Mouse (Mus musculus): Measurements from ENCODE around the gene Mylk2. TPM values are rescaled to one million over a fixed set of nuclear protein-coding genes. Genes with fewer than 3 reads are reported as not detected.

Gene Mylk2
- total RNA-seq (2014; fragmentation: Nextera tagmentation) (not detected in 2 replicates), total RNA-seq (2017) (not detected in 2 replicates)

DNA sequence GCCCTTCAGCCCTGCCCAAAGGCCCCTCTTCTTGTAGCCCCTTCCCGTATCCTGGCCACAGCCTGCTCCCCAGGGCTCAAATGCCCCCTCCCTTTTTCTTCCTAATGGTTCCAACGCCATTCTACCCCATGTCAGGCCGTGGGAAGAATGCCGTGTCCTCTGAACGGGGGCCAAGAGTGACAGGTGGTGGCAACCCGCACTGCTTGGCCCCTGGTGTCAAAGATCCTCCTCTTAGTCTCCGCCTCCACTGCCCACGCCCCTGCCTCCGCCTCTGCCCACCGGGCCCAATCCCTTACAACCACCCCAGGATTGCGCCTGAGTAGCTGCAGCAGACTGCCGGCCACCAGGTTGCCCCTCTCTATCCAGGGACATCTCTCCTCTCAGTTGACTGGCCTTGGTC, at the start of gene Mylk2:
TSS of gene Mylk2 (plus strand) at position 322 of the 400 bp plus-strand sequence.
- peak; percentile 26; the same call in 1 of the 2 replicates for ATAC-seq (replicated peaks; ENCODE audit: poor library complexity, severe bottlenecking)

DNA sequence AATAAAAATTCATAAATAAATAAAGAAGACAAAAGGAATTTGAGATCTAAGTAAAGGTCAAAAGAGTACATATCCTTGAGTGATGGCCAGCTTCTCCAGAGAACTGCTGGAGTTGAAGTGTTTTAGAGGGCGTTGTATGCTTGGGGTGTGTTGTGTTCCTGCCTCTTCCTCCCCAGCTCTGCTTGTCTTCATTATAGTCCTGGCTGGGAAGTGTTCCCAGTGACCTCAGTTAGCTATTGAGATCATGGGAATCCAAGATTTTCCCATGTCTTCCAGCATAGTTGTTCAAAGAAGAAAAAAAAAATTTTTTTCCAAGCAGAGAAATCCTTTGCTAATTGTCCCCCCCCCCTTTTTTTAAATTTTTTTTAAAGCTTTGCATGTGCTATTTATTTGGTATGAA, 49.3 kb upstream of the Mylk2 start:
- ATAC-seq (replicated peaks; ENCODE audit: poor library complexity, severe bottlenecking) = no peak

DNA sequence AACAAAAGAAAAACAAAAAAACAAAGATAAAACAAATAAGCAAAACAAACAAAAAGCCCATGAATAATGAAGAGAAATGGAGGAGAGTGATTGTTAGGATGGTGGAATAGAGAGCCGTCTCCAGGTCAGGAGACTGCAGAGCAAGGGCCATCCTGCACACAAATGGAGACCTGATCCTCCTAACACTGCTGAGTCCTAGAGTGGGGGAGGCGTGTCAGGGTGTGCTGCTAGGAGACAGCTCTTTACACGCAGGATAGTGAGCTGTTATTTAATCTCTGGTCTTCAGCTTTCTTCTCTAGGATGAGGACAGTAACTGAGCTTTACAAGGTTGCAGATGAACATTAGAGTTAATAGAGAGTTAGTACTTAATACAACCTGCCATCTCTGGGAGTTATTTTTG, 48.5 kb upstream of the Mylk2 start:
- no peak for ATAC-seq (replicated peaks; ENCODE audit: poor library complexity, severe bottlenecking)

DNA sequence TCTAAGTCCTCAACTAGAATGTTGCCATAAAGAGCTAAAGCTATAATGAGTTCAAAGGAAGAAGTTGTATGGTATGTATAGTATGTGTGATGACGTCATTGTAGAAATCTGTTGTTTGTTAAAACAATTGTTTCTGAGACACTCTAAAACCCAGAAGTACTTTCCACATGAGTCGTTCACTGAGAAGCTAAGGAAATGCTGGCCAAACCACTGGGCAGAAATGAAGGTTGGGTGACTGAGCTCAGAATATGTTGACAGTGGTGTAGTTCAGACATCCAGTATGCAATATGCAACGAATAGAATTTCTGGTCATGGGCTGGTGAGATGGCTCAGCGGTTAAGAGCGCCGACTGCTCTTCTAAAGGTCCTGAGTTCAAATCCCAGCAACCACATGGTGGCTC, 47.8 kb upstream of the Mylk2 start:
- ATAC-seq (replicated peaks; ENCODE audit: poor library complexity, severe bottlenecking) = no peak

DNA sequence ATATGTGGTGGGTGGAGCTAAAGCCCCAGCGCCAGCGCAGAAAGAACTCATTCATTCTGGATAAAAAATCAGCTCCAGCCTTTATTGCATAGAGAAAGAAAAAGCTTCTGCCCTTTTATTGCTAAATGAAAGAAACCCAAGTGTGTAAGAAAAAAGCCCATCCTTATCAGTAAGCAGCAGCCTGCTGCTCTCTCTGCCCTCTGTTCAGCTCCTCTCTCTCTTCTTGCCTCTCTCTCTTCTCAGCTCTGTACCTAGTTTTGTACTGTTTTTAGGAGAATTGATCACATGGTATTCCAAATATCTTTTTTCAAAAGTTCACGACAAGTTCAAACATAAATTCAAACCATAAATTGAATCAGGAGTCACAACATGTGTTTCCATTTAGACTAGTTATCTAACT, 32.9 kb upstream of the Mylk2 start:
- ATAC-seq (replicated peaks; ENCODE audit: poor library complexity, severe bottlenecking) = no peak

DNA sequence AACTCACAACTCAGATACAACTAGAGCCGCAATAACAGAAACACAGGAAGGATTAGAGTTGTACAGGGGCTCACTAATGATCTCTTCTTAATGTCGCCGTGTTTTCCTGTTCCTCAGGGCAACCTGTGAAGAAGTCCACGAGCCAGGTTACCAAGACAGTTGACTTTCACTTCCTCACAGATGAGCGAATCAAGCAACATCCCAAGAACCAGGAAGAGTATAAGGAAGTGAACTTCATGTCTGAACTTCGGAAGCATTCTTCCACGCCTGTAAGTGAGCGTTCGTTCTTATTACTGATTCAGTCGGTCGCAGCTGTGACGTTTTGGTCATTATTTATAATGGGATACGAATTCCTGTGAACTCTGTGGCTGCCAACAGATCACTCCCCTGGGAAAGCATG, 30.3 kb upstream of the Mylk2 start:
- peak; percentile 88 for ATAC-seq (replicated peaks; ENCODE audit: poor library complexity, severe bottlenecking)

DNA sequence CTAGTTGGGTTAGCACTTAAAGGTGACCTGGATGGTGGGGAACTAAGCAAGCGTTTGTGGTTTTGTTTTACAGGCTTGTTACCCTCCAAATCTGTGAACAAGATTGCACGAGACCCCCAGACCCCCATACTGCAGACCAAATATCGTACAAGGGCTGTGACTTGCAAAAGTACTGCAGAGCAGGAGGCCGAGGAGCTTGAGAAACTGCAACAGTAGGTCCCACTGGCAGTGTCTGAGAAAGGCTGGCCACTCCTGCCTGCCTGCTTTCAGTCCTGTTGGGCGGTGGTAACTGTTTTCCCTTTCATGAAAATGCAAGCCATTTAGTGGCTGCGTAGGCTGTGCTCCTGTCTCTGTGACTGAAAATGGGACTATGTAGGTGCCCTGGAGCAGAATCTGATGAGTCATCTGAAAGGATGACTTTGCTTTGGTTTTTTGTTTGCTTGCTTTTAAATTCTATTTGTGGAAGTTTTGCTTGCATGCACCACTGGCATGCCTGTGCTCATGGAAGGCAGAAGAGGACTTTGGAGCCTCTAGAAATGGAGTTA, 27.0 kb upstream of the Mylk2 start:
- no peak for ATAC-seq (replicated peaks; ENCODE audit: poor library complexity, severe bottlenecking)

DNA sequence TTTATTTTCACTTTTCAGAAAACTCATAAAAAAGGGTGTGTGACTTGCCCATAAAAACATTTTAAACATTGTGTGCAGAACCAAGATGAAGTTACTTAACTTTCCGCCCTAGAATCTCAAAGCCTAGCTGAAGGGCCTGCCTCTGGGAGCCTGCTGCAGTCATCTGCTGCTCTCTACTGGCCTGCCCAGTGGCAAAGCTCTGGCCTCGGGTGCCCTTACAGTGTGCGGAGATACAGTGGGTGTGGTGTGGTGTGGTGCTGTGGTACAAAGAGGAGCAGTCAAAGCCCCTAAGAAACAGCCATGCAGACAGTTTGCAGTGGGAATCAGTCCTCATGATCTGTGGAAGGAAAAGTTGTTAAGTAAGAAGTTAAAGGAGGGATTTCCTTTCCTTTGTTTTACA, 23.9 kb upstream of the Mylk2 start:
- no peak for ATAC-seq (replicated peaks; ENCODE audit: poor library complexity, severe bottlenecking)

DNA sequence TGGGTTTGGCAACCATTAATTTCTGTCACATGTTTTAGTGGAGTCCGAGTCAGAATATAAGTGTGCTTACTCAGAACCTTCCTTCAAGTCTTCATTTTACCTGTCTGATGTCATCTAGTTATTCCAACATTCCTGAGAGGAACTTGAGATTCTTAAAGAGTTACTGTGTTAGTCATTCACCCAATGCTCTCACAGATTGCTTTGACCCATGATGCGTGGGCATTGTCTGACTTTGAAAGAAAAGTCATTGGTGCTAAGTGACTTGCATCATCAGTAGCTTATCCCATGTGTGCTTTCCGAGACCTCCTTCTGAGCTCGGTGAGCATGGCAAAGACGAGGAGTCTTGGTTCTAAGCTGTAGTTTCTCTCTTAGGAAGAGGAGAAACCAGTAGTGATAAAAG, 22.4 kb upstream of the Mylk2 start:
- ATAC-seq (replicated peaks; ENCODE audit: poor library complexity, severe bottlenecking) = no peak

DNA sequence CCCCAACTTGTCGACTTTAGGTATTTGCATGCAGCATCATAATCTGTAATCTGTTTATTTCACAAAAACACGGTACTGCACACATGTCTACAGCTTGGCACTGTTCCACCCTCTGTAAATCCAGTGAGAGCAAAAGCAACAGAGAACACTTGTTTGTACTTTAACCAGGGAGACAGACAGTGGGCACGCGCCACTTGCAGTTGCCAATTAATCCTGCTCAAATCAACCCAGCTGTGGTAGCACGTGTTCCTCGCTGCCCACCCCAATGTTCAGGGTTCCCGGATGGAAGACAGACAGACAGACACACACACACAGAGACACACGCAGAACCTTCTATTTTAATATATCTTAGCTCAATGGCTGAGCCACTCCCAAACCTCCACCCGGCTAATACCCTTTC, 15.3 kb upstream of the Mylk2 start:
- no peak for ATAC-seq (replicated peaks; ENCODE audit: poor library complexity, severe bottlenecking)

DNA sequence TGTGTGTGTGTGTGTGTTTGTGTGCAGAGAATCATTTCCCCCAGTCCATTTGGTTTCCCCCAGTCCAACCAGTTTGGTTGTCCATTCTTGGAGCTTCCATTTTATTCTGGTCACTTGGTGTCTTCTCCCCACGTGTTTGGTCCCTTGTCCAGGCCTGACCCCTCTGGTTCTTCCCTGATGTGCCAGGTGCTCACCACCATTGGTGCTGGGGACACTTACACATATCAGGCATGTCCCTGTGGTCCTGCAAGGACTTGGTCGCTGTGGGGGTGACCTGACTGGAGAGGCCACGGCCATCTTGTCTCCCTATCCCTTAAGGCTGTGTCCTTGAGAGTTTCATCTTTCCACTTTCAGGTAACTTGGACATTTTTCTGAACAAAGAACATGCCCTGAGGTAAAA, 14.2 kb upstream of the Mylk2 start:
- ATAC-seq (replicated peaks; ENCODE audit: poor library complexity, severe bottlenecking) = no peak

DNA sequence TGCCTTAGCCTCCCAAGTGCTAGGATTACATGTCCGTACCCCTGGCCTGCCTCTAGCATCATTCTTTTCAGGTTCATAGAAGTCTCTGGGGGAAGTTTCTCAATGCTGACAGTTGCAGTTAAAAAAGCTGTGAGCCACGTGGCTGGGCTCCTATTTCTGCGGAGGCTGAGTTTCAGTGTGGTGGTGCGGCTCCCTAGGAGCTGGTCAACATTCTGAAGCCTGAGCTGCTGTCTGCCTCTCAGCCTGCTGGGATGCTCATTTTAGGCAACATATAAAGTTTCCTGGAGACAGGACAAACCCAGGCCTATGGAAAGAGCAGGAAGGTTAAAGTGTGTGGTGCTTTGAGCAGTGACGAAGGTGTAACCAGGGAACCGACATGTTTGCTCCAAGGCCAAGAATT, 12.1 kb upstream of the Mylk2 start:
- no peak for ATAC-seq (replicated peaks; ENCODE audit: poor library complexity, severe bottlenecking)

DNA sequence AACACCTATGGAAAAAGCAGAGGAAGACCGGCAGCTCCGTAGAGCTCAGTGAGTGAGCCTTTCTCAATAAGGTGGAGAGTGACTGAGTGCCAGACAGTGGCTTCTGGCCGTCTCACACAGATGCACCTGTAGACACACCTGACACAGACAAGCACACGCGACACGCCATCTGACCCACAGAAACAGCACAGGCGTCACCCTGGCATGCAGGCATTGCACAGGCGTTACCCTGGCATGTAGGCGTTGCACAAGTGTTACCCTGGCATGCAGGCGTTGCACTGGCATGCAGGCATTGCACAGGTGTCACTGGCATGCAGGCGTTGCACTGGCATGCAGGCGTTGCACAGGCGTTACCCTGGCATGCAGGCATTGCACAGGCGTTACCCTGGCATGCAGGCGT, 9.9 kb upstream of the Mylk2 start:
- ATAC-seq (replicated peaks; ENCODE audit: poor library complexity, severe bottlenecking) = no peak

DNA sequence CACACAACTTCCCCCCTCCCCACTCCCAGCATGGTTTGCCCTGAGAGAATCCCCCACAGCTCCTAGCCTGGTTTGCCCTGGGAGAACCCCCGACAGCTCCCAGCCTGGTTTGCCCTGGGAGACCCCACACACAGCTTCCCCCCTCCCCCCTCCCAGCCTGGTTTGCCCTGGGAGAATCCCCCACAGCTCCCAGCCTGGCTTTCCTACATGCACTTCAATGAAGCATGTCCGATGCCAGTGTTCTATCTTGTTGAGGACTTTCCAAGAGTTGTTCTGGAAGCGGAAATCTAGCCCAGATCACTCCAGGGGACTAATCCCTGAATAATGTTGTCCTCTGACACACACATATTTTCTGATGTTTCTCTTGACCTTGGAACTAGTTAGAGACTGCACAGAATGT, 8.5 kb upstream of the Mylk2 start:
- ATAC-seq (replicated peaks; ENCODE audit: poor library complexity, severe bottlenecking) = no peak

DNA sequence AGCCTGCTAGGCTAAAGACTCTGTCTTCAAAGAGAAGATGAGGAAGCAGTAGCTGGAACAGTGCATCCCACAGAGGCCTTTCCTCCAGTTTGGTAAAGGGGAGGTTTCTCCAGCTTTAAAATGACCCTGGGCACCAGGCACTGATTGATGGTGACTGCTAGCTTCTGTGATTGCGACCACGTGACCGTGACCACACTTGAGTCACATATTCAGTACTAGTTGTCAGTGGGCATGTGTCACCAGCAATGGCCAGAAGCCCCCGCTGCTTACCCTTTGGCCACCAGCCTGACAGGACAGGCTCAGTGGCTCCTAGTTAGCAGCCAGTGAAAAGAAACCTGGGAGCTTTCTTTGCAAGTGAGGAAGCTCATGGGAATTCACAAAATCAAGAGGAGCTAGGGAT, 7.6 kb upstream of the Mylk2 start:
- no peak; the same call in 1 of the 2 replicates for ATAC-seq (replicated peaks; ENCODE audit: poor library complexity, severe bottlenecking)

DNA sequence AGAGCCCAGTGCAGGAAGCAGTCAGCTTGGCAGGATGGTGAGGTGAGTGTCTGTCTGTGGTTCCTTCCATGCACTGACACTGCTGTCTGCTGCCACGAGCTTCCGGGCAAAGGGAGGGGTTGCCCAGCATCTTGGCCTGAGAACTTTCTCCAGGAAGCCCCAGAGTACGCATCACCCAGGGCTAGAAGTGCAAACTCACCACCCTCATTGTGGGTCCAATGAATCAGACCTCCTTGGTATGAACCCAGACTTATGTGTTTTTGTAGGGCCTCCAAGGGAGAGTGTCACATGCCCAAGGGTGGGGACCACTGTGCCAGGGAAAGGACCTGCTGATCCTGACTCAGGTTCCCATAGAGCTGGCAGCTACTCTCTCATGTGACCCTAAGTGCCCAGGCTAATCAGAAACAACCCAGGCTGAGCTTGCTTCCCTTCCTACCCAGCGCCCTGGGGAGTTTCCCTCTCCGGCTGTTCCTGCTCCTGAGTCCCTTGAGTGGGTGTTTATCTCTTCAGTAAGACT, 7.0 kb upstream of the Mylk2 start:
- ATAC-seq (replicated peaks; ENCODE audit: poor library complexity, severe bottlenecking) = peak; percentile 43

DNA sequence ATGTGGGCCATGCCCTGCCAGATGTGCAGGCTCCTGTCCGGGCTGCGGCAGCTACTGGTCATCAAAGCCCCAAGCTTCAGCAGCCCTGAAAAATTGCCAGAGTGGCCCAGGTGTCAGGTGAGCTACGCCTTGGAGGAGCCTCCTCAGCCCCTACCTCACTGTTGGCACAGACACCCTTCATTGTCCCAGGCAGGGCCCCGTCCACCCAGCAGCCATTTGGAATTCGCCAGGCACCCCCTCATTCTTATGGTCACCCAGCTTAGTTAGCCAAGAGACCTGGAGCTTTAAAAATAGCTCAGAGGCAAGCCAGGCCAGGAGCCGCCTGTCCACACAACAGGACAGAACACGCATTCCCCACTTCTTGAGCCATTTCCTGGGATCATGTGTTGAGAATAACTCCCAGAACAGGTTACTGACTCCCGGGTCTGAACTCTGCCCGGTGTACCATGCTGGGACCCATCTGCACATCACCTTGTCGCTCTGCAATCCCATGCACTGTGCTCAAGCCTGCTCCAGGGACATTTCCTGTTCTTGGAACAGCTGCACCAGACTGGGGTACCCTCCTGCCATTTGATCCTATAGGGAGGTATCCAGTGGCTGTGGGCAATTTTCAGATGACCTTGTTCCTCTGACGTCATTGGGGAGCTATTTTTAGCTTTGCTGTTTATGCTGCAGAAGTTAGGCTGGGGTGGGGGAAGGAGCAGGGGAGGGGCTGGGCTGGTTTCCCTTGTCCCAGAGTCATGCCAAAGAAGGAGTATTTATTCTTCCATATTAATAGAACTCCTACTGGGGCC, 5.9 kb upstream of the Mylk2 start:
- ATAC-seq (replicated peaks; ENCODE audit: poor library complexity, severe bottlenecking) = no peak

DNA sequence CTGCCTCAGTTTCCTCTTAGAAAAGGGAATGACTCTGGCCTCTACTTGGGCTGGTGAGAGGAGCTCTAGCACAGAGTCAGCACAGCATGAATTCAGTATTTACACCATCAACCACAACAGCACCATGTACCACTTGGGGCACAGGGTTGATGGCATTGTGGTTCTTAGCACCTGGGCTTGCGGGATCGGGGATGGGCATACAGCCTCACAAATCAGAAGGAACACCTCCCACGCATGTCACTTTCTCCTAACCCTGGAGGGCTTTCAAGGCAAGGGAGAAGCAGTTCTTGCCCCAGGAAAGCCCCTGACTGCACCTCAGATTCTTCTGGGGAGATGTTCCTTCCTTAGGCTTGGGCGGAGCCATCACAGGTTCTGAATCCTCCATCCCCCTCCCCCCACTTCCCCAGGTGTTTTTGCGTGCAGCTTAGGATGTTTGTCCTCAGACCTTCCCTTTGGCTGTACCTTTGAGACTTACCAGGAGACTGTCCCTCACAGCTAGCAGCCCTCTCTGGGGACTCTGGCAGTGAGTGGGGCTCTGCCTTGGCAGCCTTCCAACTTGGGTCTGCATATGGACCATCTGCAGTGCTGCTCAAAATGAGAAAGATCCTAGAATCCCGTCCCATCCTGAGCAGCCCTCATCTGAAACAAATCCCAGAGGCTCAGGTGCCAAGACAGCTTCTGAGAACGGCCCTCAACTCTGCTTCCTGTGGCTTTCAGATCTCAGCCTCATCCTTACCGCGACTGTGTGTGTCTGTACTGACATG, 4.7 kb upstream of the Mylk2 start:
- no peak for ATAC-seq (replicated peaks; ENCODE audit: poor library complexity, severe bottlenecking)

DNA sequence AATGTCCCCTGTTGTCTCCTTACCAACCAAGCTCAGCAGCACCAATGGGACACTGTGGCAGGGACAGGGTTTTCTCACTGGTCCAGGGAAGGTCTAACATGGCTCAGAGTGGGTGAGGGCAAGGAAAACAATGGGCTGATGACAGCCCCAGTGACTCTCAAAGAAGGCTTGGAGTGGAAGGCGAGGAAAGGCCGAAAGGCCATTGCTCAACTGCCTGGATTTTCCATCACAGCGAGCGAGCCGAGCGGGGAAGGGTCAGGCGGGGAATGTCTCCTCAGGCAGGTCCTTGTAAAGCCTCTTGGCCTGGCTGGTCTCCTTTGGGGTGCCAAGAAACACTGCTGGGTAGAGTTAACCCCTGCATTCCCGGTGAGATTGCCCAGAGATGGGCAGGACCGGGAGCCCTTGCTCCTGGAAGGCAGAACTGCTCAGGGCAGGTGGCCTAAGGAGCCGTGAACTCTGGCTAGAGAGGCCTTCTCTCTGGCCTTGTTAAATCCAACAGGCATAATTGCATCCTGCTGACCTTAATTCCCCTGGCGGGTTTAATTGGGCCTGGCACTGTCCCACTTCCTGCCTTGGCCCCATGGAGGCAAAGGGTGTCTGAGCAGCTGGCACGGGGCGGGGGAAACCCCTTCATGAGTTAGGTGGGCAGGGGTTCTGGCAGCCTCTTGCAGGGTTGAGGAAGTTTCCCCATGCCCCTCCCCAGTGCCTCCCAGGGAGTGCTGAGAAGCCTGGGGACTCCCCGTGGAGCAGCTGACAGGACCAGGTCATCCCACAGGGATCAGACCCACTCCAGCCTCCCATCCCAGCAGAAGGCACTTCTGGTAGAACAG, 3.8 kb upstream of the Mylk2 start:
- ATAC-seq (replicated peaks; ENCODE audit: poor library complexity, severe bottlenecking) = no peak

DNA sequence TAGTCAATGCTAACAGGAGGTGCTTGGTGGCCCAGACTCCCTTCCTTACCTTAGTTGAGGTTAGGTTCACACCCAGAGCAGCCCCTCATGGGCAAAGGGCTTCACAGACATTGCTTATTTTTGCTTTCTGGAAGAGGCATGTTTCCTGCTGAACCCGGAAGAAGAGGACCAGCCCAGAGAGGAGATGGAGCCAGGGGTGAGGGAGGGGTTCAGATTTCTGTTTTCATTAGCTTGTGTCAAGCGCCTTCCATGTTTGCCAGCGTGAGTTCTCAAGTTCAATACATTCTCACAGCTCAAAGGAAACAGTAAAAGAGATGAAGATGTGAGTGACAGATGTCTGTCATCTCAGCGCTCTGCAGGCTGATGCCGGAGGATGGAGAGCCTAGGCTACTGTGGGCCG, 1.3 kb upstream of the Mylk2 start:
- ATAC-seq (replicated peaks; ENCODE audit: poor library complexity, severe bottlenecking) = no peak
